Mouse (Mus musculus): Measurements from ENCODE around the gene Aqp7. TPM values are rescaled to one million over a fixed set of nuclear protein-coding genes. Genes with fewer than 3 reads are reported as not detected.

The Aqp7 gene
- polyA plus RNA-seq, 1 experiment from 2014 or later: 0.87 TPM

DNA sequence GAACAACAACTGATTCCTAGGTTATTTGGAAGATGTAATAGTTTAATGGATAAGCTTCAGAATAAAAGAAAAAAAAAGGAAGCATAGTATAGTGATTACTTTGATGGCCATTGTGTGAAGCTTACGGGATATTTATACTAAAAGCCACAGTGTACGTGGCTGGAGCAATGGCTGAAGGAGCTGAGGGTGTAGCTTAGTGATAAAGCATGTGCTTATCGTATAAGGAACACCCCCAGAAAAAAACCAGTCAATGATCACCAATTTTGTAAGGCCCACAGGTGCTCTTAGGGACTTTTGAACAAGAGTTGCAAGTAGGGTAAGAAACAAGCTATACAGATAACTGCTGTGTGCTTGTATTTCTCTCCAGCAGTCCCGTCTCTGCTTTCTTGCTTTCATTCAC is 50.0 kb downstream of the Aqp7 start:
- no peaks in the 10 kb centered on the region for H3K4me1 ChIP-seq (replicated peaks)
- no peak for ATAC-seq (replicated peaks; ENCODE audit: insufficient number of reproducible peaks, insufficient read depth, low FRiP score, low read depth)

DNA sequence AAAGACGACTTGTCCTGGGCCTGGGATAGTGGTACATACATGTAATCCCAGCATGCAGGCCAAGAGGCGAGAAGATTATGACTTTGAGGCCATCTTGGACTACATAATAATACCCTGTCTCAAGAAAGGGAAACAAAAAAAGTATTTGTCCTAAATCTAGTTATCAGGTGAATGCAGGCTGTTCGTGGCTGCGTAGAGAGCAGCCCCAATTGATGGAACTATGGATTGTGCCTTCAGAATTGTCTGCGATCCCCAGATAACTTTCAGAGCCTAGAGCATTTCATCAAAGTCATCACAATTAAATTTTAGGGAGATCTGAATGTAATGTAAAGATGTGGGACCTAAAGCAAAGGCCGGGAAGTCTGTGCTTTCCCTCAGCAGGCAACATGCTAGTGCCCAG is 51.6 kb downstream of the Aqp7 start:
- 94% methylated on average over 6 of the region's 6 CpGs for WGBS
- Histone ChIP-seq H3K4me2 (no peak overlapping the region), H3K27me3 (no peaks in the 10 kb centered on the region), H3K36me3 (peaks cover 95% of the 10 kb centered on the region), H3K9ac (no peak overlapping the region), H3K4me3 (no peak overlapping the region), H3K9me3 (replicated peaks) (no peaks in the 10 kb centered on the region), H3K27ac (no peak overlapping the region), H3K4me1 (replicated peaks) (no peaks in the 10 kb centered on the region)
- ATAC-seq (replicated peaks; ENCODE audit: insufficient number of reproducible peaks, insufficient read depth, low FRiP score, low read depth): no peak

More for the DNA sequence above, 50.0 kb downstream of the Aqp7 start:
- 94% methylated on average over 4 of the region's 4 CpGs for WGBS
- H3K27me3 ChIP-seq: no peaks in the 10 kb centered on the region
- H3K4me2 ChIP-seq: no peak overlapping the region
- no peak overlapping the region for H3K4me3 ChIP-seq
- H3K36me3 ChIP-seq: peaks cover 94% of the 10 kb centered on the region
- no peak overlapping the region for H3K27ac ChIP-seq
- no peak overlapping the region for H3K9ac ChIP-seq
- H3K9me3 ChIP-seq (replicated peaks): no peaks in the 10 kb centered on the region

DNA sequence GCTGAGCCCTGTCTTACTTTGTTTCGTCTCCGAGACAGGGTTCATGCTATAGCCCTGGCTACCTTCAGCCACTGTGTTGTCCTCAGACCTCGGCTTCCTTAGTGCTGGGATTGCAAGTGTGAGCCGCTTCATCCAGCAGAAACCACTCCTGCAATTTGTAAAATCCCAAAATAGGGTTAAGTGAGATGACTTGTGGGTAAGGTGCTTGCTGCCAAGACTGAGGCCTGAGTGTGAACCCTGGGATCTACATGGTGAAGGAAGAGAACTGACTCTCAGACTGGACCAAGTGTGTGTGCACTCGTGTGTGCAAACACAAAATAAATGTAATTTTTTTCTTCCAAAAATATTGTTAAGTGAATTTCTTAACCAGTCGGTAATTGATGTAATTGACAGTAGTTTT is 58.3 kb downstream of the Aqp7 start:
- Histone ChIP-seq H3K9me3 (replicated peaks) (no peaks in the 10 kb centered on the region), H3K27me3 (no peaks in the 10 kb centered on the region), H3K4me3 (no peak overlapping the region), H3K9ac (no peak overlapping the region), H3K4me2 (no peak overlapping the region), H3K27ac (no peak overlapping the region), H3K4me1 (replicated peaks) (no peaks in the 10 kb centered on the region), H3K36me3 (peaks cover 89% of the 10 kb centered on the region)
- ATAC-seq (replicated peaks; ENCODE audit: insufficient number of reproducible peaks, insufficient read depth, low FRiP score, low read depth): no peak
- 85% methylated on average over 6 of the region's 6 CpGs for WGBS

DNA sequence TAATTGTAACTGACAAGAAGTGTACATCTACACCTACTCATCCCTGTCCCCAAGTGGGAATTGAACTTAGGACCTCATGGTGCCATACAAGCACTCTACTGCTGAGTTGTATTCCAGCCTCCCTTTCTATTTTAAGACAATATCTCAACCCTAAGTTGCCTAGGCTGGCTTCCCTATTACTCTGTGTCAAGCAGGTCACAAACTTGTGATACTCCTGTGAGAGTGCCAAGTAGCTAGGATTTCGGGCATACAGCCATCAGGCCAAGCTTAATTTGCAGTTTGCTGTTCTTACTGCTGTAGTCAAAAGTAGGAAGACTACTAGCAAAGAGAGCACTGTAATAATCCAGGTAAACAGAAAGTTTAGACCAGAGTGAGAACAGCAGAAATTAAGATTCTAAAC is 64.3 kb downstream of the Aqp7 start:
- H3K9me3 ChIP-seq (replicated peaks): no peaks in the 10 kb centered on the region
- ATAC-seq (replicated peaks; ENCODE audit: insufficient number of reproducible peaks, insufficient read depth, low FRiP score, low read depth): no peak

More for the DNA sequence above, 64.3 kb downstream of the Aqp7 start:
- no peaks in the 10 kb centered on the region for H3K27me3 ChIP-seq
- WGBS: 55% methylated on average over 1 of the region's 1 CpGs
- H3K4me2 ChIP-seq: no peak overlapping the region
- peak overlapping the region; percentile 46; the same call in 1 of the 2 replicates for H3K27ac ChIP-seq
- no peak overlapping the region for H3K4me3 ChIP-seq
- H3K9ac ChIP-seq: no peak overlapping the region
- H3K4me1 ChIP-seq (replicated peaks): peaks cover 9% of the 10 kb centered on the region
- H3K36me3 ChIP-seq: peaks cover 58% of the 10 kb centered on the region

Small RNA genes lying within 50 kb of the gene (microRNA-seq; reads per million reads assigned to microRNA genes)
- gene Mir3094: 3.4 reads per million, percentile 12 among the genes with 10 or more reads in this experiment

Other genes with a start within 250 kb of the Aqp7 start
- 53.7 and 59.5 TPM in 2 replicates for gene B4galt1, start 194.1 kb downstream of the Aqp7 start, polyA plus RNA-seq (2015; fragmentation: Nextera tagmentation; extraction: Ambion mirVana)
- 4.8 and 8.2 TPM in 2 replicates for gene Spink4, start 128.1 kb downstream of the Aqp7 start, polyA plus RNA-seq (2015; fragmentation: Nextera tagmentation; extraction: Ambion mirVana)
- 179 and 181 TPM in 2 replicates for gene Bag1, start 99.8 kb downstream of the Aqp7 start, polyA plus RNA-seq (2015; fragmentation: Nextera tagmentation; extraction: Ambion mirVana)
- gene Chmp5, start 99.7 kb downstream of the Aqp7 start, polyA plus RNA-seq (2015; fragmentation: Nextera tagmentation; extraction: Ambion mirVana): 73.8 and 73.9 TPM in 2 replicates
- 45.2 and 57.4 TPM in 2 replicates for gene Nfx1, start 77.2 kb downstream of the Aqp7 start, polyA plus RNA-seq (2015; fragmentation: Nextera tagmentation; extraction: Ambion mirVana)
- 0.49 and 3.1 TPM in 2 replicates for gene Aqp3, start 50.0 kb upstream of the Aqp7 start, polyA plus RNA-seq (2015; fragmentation: Nextera tagmentation; extraction: Ambion mirVana)
- 12.8 and 20.2 TPM in 2 replicates for gene Nol6, start 76.3 kb upstream of the Aqp7 start, polyA plus RNA-seq (2015; fragmentation: Nextera tagmentation; extraction: Ambion mirVana)
- 70.6 and 73.1 TPM in 2 replicates for gene Ube2r2, start 87.6 kb upstream of the Aqp7 start, polyA plus RNA-seq (2015; fragmentation: Nextera tagmentation; extraction: Ambion mirVana)
- gene Ubap2, start 227.0 kb upstream of the Aqp7 start, polyA plus RNA-seq (2015; fragmentation: Nextera tagmentation; extraction: Ambion mirVana): 47.0 and 58.1 TPM in 2 replicates